Mouse (Mus musculus) fibroblast of lung, adult 2 months (primary cell): ENCODE measurements at regions not wholly inside any gene's neighbourhood (a gene's known extent, or its start where the extent isn't known, plus 50 kb on each side); places are given as distances from the start of the nearest gene placed in this dataset.
"Not testable (repeated sequence)": the region's sequence is repeated elsewhere in the genome, so short reads cannot be mapped to it uniquely, and the experiment has no call there.

Experiments used
- DNase-seq: peaks from one replicate; pipeline ENCODE4 v3.0.0-alpha.2; 2011; ENCODE audit warnings: low read depth

GRCm38 (mm10) chr16:50009542-50009941, 209.2 kb downstream of the Cd47 start:
- DNase-seq: no peak

- DNase-seq: no peak
Observed at GRCm38 (mm10) chr16:50010074-50010473, 209.7 kb downstream of the Cd47 start.

- peak; percentile 73 for DNase-seq
Observed at GRCm38 (mm10) chr16:50010532-50010971, 210.2 kb downstream of the Cd47 start.

- DNase-seq: no peak
Observed at GRCm38 (mm10) chr16:50023885-50024284, 223.6 kb downstream of the Cd47 start.

GRCm38 (mm10) chr16:50026100-50026884, 226.0 kb downstream of the Cd47 start:
- DNase-seq: no peak

GRCm38 (mm10) chr16:50027189-50027588, 226.9 kb downstream of the Cd47 start:
- DNase-seq: no peak

GRCm38 (mm10) chr16:50029711-50030110, 229.4 kb downstream of the Cd47 start:
- DNase-seq: no peak

- DNase-seq: not testable (repeated sequence)
Observed at GRCm38 (mm10) chr16:50030355-50030754, 230.0 kb downstream of the Cd47 start.

GRCm38 (mm10) chr16:50030905-50031369, 230.6 kb downstream of the Cd47 start:
- DNase-seq: no peak

GRCm38 (mm10) chr16:50032798-50033197, 232.5 kb downstream of the Cd47 start:
- DNase-seq: no peak

- no peak for DNase-seq
Observed at GRCm38 (mm10) chr16:50036296-50036734, 236.0 kb downstream of the Cd47 start.

- no peak for DNase-seq
Observed at GRCm38 (mm10) chr16:50044103-50044502, 243.8 kb downstream of the Cd47 start.

- no peak for DNase-seq
Observed at GRCm38 (mm10) chr16:50045552-50046547, 245.5 kb downstream of the Cd47 start.

- DNase-seq: peak; percentile 44
Observed at GRCm38 (mm10) chr16:50063540-50063939, 263.2 kb downstream of the Cd47 start.

GRCm38 (mm10) chr16:50065336-50066082, 265.2 kb downstream of the Cd47 start:
- DNase-seq: no peak

- no peak for DNase-seq
Observed at GRCm38 (mm10) chr16:50069033-50069432, 268.7 kb downstream of the Cd47 start.

GRCm38 (mm10) chr16:50070728-50071127, 270.4 kb downstream of the Cd47 start:
- no peak for DNase-seq

- no peak for DNase-seq
Observed at GRCm38 (mm10) chr16:50072853-50073360, 272.6 kb downstream of the Cd47 start.

- no peak for DNase-seq
Observed at GRCm38 (mm10) chr16:50073979-50074378, 273.6 kb downstream of the Cd47 start.

GRCm38 (mm10) chr16:50075641-50076040, 275.3 kb downstream of the Cd47 start:
- DNase-seq: no peak

- no peak for DNase-seq
Observed at GRCm38 (mm10) chr16:50081511-50081910, 281.2 kb downstream of the Cd47 start.

- no peak for DNase-seq
Observed at GRCm38 (mm10) chr16:50092318-50092717, 292.0 kb downstream of the Cd47 start.
